Comparison of ENCODE assay signal across 20 mouse cellular contexts in genomic region chr17:67711361-67711760, GRCm38 (mm10). TPM values are rescaled to one million over a fixed set of nuclear protein-coding genes. Genes with fewer than 3 reads are reported as not detected.
A peak's percentile ranks its signal among the peaks of the same experiment; 100 is the strongest.
DNase-seq lines count a peak whose midpoint lies in the region; ATAC-seq and TF ChIP-seq lines count a peak whose summit lies in the region.
"Had no signal": no experiment of that assay in that cellular context is flagged by ENCODE, and none has a peak within 500 bp of the region (broad histone marks: within the 10 kb centered on the region; RNA-seq: fewer than 3 reads in every experiment).

No protein-coding gene starts in this region.

- 50% methylated on average over 4 of the region's 4 CpGs for WGBS in kidney, postnatal 0 days
- 38% methylated on average over 4 of the region's 4 CpGs for WGBS in liver, embryonic 16.5 days (ENCODE audit: insufficient replicate concordance)
- 52% methylated on average over 4 of the region's 4 CpGs for WGBS in hindbrain, embryonic 12.5 days

- H3K4me1 ChIP-seq in kidney, postnatal 0 days (replicated peaks; ENCODE audit: insufficient read depth, low read length) = peaks cover 5% of the 10 kb centered on the region; the same call in 1 of the 2 replicates
- no peaks in the 10 kb centered on the region for H3K4me1 ChIP-seq in megakaryocyte, embryonic 14.5 days
- H3K4me1 ChIP-seq in liver, embryonic 16.5 days (ENCODE audit: control insufficient read depth, low read depth, low read length) = no peaks in the 10 kb centered on the region
- peaks cover 31% of the 10 kb centered on the region for H3K4me1 ChIP-seq in hindbrain, embryonic 12.5 days

- H3K4me2 ChIP-seq in kidney, postnatal 0 days (ENCODE audit: low read length) = no peak overlapping the region
- H3K4me2 ChIP-seq in liver, embryonic 16.5 days (ENCODE audit: low read depth, low read length) = no peak overlapping the region
- no peak overlapping the region for H3K4me2 ChIP-seq in hindbrain, embryonic 12.5 days (replicated peaks)
- H3K4me2 ChIP-seq: heart, embryonic 13.5 days had no signal

- 0 out of 2 replicates have a peak overlapping the region, but pooled peaks have one; percentile 10 for H3K27ac ChIP-seq in kidney, postnatal 0 days
- H3K27ac ChIP-seq in liver, embryonic 16.5 days (ENCODE audit: low read length) = no peak overlapping the region
- no peak overlapping the region for H3K27ac ChIP-seq in hindbrain, embryonic 12.5 days
- H3K27ac ChIP-seq: heart, embryonic 13.5 days had no signal

- no peak overlapping the region for H3K9ac ChIP-seq in kidney, postnatal 0 days (ENCODE audit: low read depth, low read length)
- no peak overlapping the region for H3K9ac ChIP-seq in liver, embryonic 16.5 days (ENCODE audit: low read depth, low read length)
- H3K9ac ChIP-seq in hindbrain, embryonic 12.5 days = no peak overlapping the region
- H3K9ac ChIP-seq: heart, embryonic 13.5 days had no signal

- no peak for TF ChIP-seq CTCF in kidney, postnatal 0 days (IDR thresholded peaks at IDR 0.05; ENCODE audit: low read depth)

- no peaks in the 10 kb centered on the region for H3K36me3 ChIP-seq in kidney, postnatal 0 days (ENCODE audit: insufficient read depth, low read length)
- H3K36me3 ChIP-seq in megakaryocyte, embryonic 14.5 days (replicated peaks; ENCODE audit: low read length) = no peaks in the 10 kb centered on the region
- no peaks in the 10 kb centered on the region for H3K36me3 ChIP-seq in liver, embryonic 16.5 days (ENCODE audit: control insufficient read depth, insufficient read depth)
- no peaks in the 10 kb centered on the region for H3K36me3 ChIP-seq in hindbrain, embryonic 12.5 days
- H3K36me3 ChIP-seq: heart, embryonic 13.5 days had no signal

- no peak for ATAC-seq in kidney, postnatal 0 days (replicated peaks; ENCODE audit: low FRiP score, low read depth)
- no peak for ATAC-seq in megakaryocyte, adult 5-6 weeks (ENCODE audit: poor library complexity, severe bottlenecking)
- peak; percentile 96 for ATAC-seq in liver, embryonic 16.5 days (ENCODE audit: low read depth)
- ATAC-seq in hindbrain, embryonic 12.5 days (ENCODE audit: low FRiP score) = no peak
- ATAC-seq: forebrain, embryonic 14.5 days; hindbrain, embryonic 16.5 days had no signal

- H3K9me3 ChIP-seq in kidney, postnatal 0 days (replicated peaks; ENCODE audit: low read length) = no peaks in the 10 kb centered on the region
- peaks cover 31% of the 10 kb centered on the region for H3K9me3 ChIP-seq in megakaryocyte, embryonic 14.5 days
- no peaks in the 10 kb centered on the region for H3K9me3 ChIP-seq in liver, embryonic 16.5 days (replicated peaks; ENCODE audit: control insufficient read depth, low read length)
- no peaks in the 10 kb centered on the region for H3K9me3 ChIP-seq in hindbrain, embryonic 12.5 days (replicated peaks)
- H3K9me3 ChIP-seq: forebrain, embryonic 10.5 days; heart, embryonic 13.5 days had no signal

- no peaks in the 10 kb centered on the region for H3K27me3 ChIP-seq in kidney, postnatal 0 days (ENCODE audit: insufficient read depth, low read length)
- no peaks in the 10 kb centered on the region for H3K27me3 ChIP-seq in megakaryocyte, embryonic 14.5 days (replicated peaks)
- no peaks in the 10 kb centered on the region for H3K27me3 ChIP-seq in liver, embryonic 16.5 days (ENCODE audit: control insufficient read depth, insufficient read depth, low read depth, low read length)
- H3K27me3 ChIP-seq in hindbrain, embryonic 12.5 days = no peaks in the 10 kb centered on the region
- H3K27me3 ChIP-seq: heart, embryonic 13.5 days had no signal

- no peak for DNase-seq in kidney, postnatal 0 days (ENCODE audit: low spot score)
- DNase-seq in kidney, postnatal 25 days = no peak
- DNase-seq: adrenal gland, postnatal 10 days; cerebellum, adult 11 months; cerebellum, adult 8-10 months; cerebellum, postnatal 14 days; embryo, embryonic 11 days; gastrocnemius, postnatal 36 days; heart, adult 11 months; heart, postnatal 36 days had no signal

- H3K4me3 ChIP-seq in kidney, postnatal 0 days (replicated peaks; ENCODE audit: low read depth, low read length) = no peak overlapping the region
- peak overlapping the region; percentile 5 for H3K4me3 ChIP-seq in megakaryocyte, embryonic 14.5 days (replicated peaks)
- no peak overlapping the region for H3K4me3 ChIP-seq in liver, embryonic 16.5 days (ENCODE audit: low read depth, low read length)
- no peak overlapping the region for H3K4me3 ChIP-seq in hindbrain, embryonic 12.5 days
- H3K4me3 ChIP-seq: erythroblast, embryonic 14.5 days; forebrain, embryonic 10.5 days; heart, embryonic 13.5 days had no signal

RNA-seq across cellular contexts. Expression of gene Lama1, which starts 14.3 kb away (rescaled TPM):
- 20.1 and 24.9 TPM in 2 replicates for polyA plus RNA-seq in kidney, postnatal 0 days (2015; fragmentation: Nextera tagmentation; extraction: Ambion mirVana)
- polyA plus RNA-seq in megakaryocyte, embryonic 14.5 days (2012; ENCODE audit: insufficient read depth, low replicate concordance) = not detected in 2 replicates
- not detected in 2 replicates for total RNA-seq in megakaryocyte, adult 5-6 weeks (2015)
- total RNA-seq in megakaryocyte, adult 5-6 weeks (2017) = not detected in 2 replicates
- 1.6 and 2.0 TPM in 2 replicates for polyA plus RNA-seq in liver, embryonic 16.5 days (2015; fragmentation: Nextera tagmentation; extraction: Ambion mirVana)
- 14.7 and 19.2 TPM in 2 replicates for polyA plus RNA-seq in hindbrain, embryonic 12.5 days (2016; fragmentation: Nextera tagmentation; extraction: Ambion mirVana)
- total RNA-seq: common myeloid progenitor, adult 5-6 weeks had no signal
- polyA plus RNA-seq: erythroblast, embryonic 14.5 days had no signal
